Mouse (Mus musculus) MEL (cell line): ENCODE measurements at regions not wholly inside any gene's neighbourhood (a gene's known extent, or its start where the extent isn't known, plus 50 kb on each side); places are given as distances from the start of the nearest gene placed in this dataset.

Source experiments
- BHLHE40 ChIP-seq: IDR thresholded peaks from 2 replicates; pipeline ENCODE4 v1.6.1; 2012; ENCODE audit warnings: low read depth, mild to moderate bottlenecking, inconsistent platforms, low read length, improper control_type of control experiment, borderline replicate concordance
- CTCF ChIP-seq, 3 experiments: IDR thresholded peaks in 2 of 3; conservative IDR thresholded peaks in 1 of 3; 2 replicates each; pipeline ENCODE4 v1.5.1; 2011 to 2012; ENCODE audit warnings: low read length in 3 of 3, low read depth in 2 of 3, mild to moderate bottlenecking in 2 of 3, improper control_type of control experiment in 1 of 3, inconsistent platforms in 1 of 3, mixed read lengths in 1 of 3, moderate library complexity in 1 of 3; ENCODE audit not compliant: control insufficient read depth in 1 of 3, insufficient read depth in 1 of 3, poor library complexity in 1 of 3, severe bottlenecking in 1 of 3
- ELF1 ChIP-seq: IDR thresholded peaks from 2 replicates; pipeline ENCODE4 v1.6.1; 2014; ENCODE audit warnings: low read depth, mild to moderate bottlenecking, inconsistent platforms, low read length, improper control_type of control experiment, moderate library complexity
- EP300 ChIP-seq, 2 experiments: IDR thresholded peaks; 2 replicates each; pipeline ENCODE4 v1.6.1; 2011; ENCODE audit warnings: improper control_type of control experiment in 2 of 2, low read length in 2 of 2, low read depth in 1 of 2, mild to moderate bottlenecking in 1 of 2
- GABPA ChIP-seq: IDR thresholded peaks from 2 replicates; pipeline ENCODE4 v1.6.1; 2012; ENCODE audit warnings: low read depth, mild to moderate bottlenecking, inconsistent platforms, low read length, improper control_type of control experiment, moderate library complexity
- GATA1 ChIP-seq: IDR thresholded peaks from 2 replicates; pipeline ENCODE4 v1.6.1; 2011; ENCODE audit warnings: low read depth, low read length, improper control_type of control experiment
- MAX ChIP-seq: IDR thresholded peaks from 2 replicates; pipeline ENCODE4 v1.6.1; 2011; ENCODE audit warnings: low read length, improper control_type of control experiment
- RCOR1 ChIP-seq: IDR thresholded peaks from 2 replicates; pipeline ENCODE4 v1.6.1; 2012; ENCODE audit warnings: low read depth, mild to moderate bottlenecking, inconsistent platforms, low read length, improper control_type of control experiment
- TBP ChIP-seq: IDR thresholded peaks from 2 replicates; pipeline ENCODE4 v1.8.0; 2011; ENCODE audit warnings: low read depth, low read length, improper control_type of control experiment
- UBTF ChIP-seq: IDR thresholded peaks from 2 replicates; pipeline ENCODE4 v1.6.1; 2012; ENCODE audit warnings: low read depth, mild to moderate bottlenecking, inconsistent platforms, low read length, improper control_type of control experiment, moderate library complexity, borderline replicate concordance; ENCODE audit not compliant: insufficient read depth
- USF1 ChIP-seq: IDR thresholded peaks from 2 replicates; pipeline ENCODE4 v1.6.1; 2014; ENCODE audit warnings: low read depth, mild to moderate bottlenecking, inconsistent platforms, low read length, improper control_type of control experiment, moderate library complexity
- ZC3H11A ChIP-seq: IDR thresholded peaks from 2 replicates; pipeline ENCODE4 v1.6.1; 2012; ENCODE audit warnings: low read depth, mild to moderate bottlenecking, inconsistent platforms, low read length, improper control_type of control experiment

DNA sequence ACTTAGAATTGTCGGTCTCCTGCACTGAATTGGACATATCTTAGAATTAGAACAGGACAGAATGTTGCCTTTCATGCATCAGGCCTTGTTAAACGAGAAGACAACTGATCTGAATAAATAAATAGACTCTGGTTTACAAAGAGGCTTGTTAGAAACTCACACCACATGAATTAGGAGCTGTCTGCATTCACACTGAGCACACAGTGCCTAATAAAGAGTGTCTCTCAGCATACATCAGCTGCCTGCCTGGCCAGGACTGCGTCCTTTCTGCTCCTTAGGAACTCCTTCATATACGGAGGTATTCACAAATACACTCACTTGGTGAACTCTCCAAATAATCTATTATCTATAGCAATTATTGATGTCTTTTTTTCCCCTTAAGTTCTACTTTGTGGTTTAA, 96.9 kb upstream of the Sgk1 start:
- TF ChIP-seq ZC3H11A: no peak
- no peak for TF ChIP-seq USF1
- TF ChIP-seq CTCF (IDR thresholded peaks at IDR 0.05 in 2 of 3, conservative IDR thresholded peaks at IDR 0.05 in 1 of 3; ENCODE audit: control insufficient read depth in 1 of 3, insufficient read depth in 1 of 3, low read depth in 2 of 3, low read length in 3 of 3, poor library complexity in 1 of 3, severe bottlenecking in 1 of 3): no peak
- TF ChIP-seq EP300 (IDR thresholded peaks at IDR 0.05; ENCODE audit: low read depth in 1 of 2, low read length in 2 of 2): no peak
- TF ChIP-seq TBP: no peak
- no peak for TF ChIP-seq MAX
- TF ChIP-seq ELF1: no peak
- no peak for TF ChIP-seq RCOR1
- TF ChIP-seq BHLHE40: no peak
- no peak for TF ChIP-seq GABPA
- TF ChIP-seq GATA1: no peak
- TF ChIP-seq UBTF: no peak
